Mouse (Mus musculus): ENCODE results near the gene Ell.

Gene Ell

DNA sequence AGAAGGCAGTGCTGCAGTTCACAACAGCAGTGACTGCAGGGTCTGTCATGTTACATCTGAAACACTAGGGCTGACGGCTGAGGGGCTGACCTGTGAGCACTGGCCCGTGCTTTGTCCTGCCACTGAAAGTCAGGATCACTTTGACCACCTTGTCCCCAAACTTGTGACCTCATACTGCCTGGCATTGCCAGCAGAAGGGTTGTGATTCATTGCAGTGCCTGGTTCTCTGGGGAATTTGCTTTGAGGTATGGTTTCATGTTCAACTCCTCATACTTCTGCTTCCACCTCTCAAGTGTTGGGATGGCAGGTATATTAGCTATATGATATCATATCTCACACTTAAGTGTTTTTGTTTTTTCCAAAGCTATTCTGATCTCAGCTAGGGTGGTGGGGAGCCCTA, 3.6 kb upstream of the Ell start:
- no peak for DNase-seq (ENCODE audit: low spot score)

DNA sequence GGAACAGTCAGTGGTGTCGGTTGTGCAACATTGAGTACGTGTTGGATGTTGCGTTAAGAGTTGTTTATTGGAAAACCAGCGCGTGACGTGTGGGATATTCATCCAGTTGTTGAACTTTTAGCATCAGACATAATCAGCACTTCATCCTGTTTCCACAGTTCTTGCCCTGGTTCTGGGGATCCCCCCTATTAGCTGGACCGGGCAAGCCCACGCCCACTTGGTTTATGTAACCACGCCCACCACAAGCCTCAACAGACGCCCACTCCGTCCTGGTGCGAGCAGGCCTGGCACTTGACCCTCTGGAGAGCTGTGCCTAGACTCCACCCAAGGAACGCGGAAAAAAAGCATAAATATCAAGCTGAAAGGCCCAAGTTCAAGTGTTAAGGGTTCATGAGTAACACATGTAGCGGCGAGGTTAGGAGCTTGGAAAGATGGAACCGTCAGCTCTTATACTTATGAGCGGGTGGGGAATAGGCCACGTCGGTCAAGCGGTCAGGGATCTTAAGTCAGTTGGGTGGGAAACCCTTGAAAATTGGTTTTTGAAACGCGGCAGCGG, 1.2 kb upstream of the Ell start:
- peak; percentile 72 for DNase-seq (ENCODE audit: low spot score)

DNA sequence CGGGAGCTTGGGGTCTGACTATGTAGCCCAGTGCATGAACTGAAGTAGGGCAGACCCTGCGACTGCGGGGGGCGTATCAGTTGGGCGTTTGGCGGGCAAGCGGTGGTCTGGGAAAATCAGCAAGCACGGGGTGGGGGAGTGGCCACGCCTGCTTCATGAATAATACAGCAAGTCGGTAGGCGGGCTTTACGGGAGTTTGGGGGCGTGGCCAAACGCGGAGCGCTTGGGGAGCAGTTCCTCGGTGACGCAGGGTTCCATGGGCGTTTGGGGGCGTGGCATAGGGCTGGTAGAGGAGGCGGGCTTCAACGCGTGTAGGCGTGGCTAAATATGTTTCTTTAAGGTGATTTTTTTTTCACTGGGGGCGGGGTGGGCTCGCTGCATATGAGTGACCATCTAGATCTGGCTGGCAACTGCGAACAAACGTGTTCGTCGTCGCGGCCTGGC, 602 bp upstream of the Ell start:
- peak; percentile 100 for DNase-seq (ENCODE audit: low spot score)

DNA sequence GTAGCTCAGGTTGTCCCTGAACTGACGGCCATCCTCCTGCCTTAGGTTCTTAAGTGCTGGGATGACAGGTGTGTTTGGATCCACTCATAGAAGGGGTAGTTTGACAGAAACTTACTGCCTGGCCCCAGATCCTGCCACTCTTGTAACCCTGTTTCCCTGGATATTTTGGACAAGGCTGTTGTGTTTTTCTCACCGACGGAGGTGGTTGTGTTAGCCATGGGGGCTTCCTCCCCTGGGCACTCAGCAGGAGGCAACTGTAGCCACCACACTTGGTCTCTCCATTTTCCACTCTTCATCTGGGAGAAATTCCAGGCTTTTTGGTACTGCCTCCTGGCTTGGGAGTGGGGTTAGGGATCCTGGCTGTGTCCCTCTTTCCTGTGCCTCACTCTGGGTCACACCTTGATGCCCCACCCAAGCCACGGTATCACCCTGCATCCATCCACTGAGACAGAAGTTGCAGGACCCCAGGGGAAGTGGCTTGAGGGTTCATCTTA, 803 bp downstream of the Ell start:
- DNase-seq (ENCODE audit: low spot score): no peak

DNA sequence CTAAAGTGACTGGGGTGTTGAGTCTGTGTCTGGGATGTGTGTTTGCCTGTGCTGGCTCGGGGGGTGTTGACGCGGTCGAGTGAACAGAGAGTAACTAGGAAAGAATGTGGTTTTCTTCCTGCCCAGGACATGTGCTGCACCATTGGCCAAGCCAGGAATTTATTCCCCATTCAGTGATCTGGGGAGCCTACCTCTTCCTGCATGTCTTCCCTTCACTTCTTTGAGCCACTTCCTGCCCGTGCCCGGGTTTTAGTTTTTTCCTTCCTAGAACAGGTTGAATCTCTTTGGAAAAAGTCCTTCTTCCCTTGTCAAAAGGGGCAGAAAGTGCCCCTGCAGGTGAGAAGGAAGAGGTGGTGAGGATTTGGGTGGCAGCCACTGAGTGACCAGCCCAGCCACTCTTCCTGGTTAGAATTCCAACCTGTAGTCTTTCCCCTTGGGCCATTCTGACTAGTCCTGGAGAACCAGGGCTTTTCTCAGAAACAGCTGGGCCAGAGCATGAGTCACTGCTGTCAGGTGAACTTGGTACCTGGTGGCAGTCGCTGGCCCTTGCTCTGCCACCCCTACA, 1.3 kb downstream of the Ell start:
- DNase-seq (ENCODE audit: low spot score): no peak

DNA sequence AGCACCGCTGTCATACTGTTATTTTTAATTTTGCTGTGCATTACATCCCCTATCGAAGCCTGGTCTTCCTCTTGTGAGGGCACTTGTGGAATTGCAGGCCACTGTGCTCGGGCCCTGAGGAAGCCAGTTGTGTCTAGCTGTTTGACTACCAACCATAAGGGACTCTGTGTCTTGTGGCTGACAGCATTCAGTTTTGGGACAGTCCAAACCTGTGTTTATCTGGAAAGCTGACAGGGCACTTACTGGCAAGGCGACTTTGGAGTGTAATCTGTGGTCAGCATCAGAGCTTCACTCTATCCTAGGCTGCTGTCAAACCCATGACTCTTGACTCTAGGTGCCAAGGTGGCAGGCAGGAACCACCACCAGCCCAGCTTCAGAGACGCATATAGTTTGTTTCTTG, 1.8 kb downstream of the Ell start:
- DNase-seq (ENCODE audit: low spot score): no peak

DNA sequence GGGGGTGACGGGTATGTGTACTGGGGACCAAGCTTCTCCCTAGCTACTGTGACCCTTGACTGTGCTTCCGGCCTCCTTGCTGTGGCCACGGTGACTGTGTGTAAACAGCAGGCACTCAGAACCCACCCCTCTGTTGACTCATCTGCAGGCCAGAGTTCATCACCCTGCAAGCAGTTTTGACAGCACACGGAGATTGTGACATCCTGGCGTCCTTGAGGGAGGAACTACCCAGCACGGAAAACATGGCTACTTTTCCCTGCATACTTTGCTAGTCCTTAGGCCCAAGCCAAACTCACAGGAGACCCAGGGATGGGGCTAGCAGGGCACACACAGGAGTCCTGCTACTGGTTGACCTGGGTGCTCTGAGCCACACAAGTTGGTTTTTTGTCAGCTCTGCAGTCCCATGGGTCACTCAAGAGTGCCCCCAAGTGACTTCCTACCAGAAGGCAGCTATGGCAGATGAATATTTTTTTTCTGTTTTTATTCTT, 5.0 kb downstream of the Ell start:
- DNase-seq (ENCODE audit: low spot score): no peak

DNA sequence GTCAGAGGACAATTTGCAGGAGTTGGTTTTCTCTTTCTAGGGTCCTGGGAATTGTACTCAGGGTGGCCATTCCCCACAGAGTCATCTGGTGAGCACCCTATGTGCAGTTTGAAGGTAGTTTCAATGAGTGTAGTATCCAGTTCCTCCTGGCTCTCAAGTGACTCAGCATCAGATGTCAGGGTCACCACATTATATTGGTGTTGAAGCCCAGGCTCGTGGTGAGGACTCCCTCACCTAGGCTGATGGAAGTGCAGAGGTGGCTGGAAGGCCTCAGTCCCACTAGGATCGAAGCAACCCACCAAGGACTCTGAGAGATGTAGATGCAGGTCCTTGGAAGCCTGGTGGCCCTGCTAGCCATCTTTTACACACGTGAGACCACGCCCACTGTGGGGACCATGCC, 7.2 kb downstream of the Ell start:
- DNase-seq (ENCODE audit: low spot score): no peak

DNA sequence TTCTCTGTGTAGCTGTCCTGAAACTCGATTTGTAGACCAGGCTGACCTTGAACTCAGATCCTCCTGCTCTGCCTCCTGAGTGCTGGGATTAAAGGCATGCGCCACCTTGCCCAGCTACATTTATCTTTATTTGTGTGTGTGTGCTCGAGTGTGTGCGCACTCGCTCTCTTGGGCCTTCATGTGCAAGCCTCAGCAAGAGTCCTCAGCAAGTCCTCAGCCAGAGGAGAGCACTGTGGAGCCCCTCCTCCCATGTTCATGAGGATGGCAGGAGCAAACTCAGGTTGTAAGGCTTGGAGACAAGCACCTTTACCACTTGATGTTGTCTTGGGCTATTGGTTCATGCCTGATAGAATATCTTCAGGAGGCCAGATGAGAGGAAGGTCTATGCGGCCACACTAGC, 8.5 kb downstream of the Ell start:
- DNase-seq (ENCODE audit: low spot score): no peak

DNA sequence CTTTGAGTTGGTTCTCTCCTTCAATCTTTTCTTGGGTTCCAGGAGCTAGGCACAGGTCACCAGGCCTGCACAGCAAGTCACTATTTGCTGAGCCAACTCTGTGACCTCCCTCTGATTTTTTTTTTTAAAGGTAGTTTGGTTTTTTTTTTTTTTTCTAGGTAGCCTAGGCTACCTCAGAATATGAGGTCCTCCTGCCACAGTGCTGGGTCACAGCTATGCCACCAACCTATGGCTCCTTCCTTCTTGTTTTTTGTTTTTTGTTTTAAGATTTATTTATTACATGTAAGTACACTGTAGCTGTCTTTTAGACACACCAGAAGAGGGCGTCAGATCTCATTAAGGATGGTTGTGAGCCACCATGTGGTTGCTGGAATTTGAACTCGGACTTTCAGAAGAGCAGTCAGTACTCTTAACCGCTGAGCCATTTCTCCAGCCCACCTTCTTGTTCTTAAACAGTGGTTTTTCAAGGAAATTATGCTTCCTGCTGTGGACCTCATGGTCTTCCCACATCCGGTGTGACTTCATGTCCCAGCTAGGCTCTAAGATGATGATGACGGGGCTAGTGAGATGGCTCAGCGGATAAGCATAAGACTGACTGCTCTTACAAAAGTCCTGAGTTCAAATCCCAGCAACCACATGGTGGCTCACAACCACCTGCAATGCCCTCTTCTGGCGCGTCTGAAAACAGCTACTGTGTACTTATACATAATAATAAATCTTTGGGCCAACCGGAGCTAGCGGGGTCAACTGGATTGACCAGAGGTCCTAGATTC, 10.3 kb downstream of the Ell start:
- no peak for DNase-seq (ENCODE audit: low spot score)

DNA sequence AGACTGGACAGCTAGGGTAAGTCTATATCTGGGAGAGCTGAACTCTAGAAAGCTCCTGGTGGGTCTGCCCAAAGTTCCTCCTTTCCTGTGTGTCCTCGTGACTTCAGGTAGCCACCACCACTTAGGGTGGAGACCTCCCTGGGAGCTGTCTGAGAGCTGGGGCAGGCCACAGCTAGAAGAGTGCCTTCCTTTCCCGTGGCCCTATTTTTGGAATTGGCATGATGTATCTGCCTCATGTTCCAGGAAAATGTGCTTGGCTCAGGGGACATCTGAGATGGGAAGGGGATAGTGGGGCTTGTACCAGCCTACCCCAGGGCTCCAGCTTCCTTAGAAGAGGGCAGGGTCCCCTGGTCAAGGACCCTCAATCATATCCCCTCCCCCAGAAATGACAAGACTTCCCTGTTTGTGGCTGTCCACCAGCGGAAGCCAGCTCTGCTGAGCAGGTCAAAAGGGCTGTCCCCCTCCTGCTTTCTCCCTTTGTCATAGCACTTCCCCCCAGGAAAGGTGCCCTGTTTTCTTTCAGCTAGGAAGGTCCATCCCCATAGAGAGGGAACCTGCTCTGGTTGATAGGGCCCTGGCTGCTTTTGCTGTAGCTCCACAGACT, 12.4 kb downstream of the Ell start:
- DNase-seq (ENCODE audit: low spot score): no peak

DNA sequence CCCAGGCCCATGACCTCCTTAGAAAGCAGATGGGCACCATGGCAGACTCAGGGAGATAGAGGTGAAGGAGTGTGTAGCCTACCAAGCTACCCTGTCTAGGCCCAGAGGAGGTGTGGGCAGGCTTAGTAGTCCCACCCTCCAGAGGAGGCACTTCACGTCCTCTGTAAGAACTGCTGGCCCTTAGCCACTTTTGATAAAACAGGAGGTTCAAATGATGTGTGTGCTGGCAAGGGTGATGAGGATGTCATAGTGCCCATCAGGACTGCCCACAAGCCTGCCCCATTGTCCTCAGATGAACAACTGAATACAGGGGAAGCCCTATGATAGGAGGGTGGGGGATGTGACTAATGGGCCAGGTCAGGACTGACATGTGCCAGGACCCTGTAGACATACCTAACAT, 13.6 kb downstream of the Ell start:
- no peak for DNase-seq (ENCODE audit: low spot score)

DNA sequence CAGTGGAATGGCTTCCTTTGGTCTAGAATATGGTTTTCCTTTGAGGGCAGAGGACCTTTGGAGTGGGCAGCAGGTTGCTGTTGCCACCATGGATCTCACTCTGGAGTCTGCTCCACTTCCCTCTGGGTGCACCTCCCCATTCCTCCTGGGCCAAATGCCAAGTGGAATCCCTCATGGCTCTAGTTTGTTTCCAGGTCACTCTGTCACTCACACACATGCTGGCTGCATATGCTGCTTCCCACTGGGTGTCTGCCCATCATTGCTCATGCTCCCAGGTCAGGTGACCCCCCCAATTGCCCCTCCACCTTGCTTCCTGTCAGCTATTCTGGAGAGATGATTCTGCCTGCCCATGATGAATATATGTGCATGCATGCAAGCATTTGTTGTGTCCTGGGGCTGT, 14.5 kb downstream of the Ell start:
- DNase-seq (ENCODE audit: low spot score): no peak

DNA sequence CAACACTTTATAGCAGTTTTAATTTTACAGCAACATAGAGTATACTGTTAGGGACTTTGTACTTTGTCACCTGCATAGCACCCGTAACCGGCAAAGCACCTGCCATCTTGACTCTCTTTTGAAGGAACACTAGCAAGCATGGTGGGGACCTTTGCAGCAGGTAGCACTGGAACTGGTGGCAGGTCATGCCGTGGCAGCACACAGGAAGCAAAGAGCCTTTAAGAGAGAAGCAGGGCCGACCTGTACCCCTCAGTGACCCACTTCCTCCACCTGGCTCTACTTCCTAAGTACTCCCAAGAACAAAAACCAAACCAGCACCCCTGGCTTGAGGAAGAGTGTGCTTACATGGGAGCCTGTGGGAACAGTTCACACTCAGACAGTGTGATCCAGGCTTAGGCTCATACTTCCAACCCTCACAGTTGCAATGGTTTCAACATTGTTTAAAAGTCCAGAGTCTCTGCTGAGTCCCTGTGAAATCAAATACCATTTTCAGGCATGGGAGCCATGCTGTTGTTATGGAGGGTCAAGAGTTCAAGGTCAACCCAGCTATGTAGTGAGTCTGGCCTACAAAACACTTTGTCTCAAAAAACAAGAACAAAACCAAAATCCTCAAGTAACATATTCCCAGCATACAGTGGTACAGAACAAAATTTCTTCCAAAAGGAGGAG, 16.0 kb downstream of the Ell start:
- DNase-seq (ENCODE audit: low spot score): no peak

DNA sequence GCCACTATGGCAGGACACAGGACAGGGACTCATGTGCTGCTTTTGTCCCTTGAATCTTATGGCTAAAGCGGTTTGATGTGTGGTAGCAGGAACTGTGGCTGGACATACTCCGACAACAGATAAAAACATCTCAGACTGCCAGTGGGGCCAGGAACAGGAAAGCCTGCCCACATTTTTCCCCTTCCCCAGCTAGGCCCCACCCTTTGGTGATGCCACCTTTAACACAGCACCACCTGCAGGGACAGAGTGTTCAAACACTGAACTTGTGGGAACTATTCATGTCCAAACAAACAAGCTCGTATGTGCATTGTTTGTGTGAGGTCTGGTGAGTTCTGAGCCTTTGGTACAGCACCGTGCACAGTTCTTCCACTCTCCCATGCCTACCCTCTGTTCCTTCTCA, 19.1 kb downstream of the Ell start:
- no peak for DNase-seq (ENCODE audit: low spot score)

DNA sequence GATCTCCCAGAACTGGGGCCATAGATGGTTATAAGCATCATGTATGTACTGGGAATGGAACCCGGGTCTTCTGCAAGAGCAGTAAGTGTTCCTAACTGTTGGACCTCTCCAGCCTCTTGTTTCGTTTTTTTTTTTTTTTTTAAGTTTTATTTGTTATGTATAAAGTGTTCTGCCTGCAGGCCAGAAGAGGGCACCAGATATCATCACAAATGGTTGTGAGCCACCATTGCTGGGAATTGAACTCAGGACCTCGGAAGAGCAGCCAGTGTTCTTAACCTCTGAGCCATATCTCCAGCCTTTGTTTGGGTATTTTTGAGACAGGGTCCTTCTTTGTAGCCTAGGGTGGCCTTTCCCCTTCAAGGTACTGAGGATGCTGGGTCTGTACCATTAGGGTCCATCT, 19.7 kb downstream of the Ell start:
- peak; percentile 19 for DNase-seq (ENCODE audit: low spot score)

DNA sequence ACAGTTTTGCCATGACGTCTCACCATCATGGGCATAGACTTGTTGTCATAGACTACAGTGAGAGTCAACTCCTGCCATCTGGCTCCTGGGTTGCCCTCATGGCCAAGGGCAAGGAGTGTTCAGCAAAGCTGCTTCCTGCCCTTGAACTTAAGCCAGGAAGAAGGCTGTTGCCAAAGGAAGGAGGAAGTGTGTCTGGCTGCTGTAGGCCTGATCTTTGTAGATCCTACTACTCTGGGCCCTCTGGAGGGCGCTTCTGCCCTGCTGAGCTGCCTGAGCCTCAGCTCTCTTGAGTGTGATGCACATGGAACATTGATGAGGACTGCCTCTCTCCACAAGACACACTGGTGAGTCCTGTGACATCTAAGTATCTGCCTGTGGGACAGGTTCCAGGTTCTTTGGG, 20.8 kb downstream of the Ell start:
- peak; percentile 18 for DNase-seq (ENCODE audit: low spot score)

DNA sequence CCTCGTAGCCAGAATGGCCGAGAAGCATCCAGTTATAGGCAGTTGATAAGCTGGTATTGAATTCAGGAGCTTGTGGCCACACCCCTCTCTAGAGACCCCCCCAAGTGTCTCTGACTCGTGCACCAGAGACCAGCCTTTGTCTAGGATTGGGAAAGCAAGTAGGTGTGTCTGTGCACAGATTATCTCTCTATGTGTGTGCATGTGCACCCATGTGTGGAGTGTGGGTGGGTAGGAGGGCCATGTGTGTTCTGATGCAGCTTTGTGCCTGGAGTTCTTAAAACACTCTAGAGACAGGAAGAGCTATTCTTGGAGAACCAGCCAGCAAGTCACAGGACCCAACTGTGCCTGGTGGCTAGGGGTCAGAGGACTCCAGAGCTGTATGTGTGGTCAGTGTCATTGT, 21.3 kb downstream of the Ell start:
- DNase-seq (ENCODE audit: low spot score): no peak

DNA sequence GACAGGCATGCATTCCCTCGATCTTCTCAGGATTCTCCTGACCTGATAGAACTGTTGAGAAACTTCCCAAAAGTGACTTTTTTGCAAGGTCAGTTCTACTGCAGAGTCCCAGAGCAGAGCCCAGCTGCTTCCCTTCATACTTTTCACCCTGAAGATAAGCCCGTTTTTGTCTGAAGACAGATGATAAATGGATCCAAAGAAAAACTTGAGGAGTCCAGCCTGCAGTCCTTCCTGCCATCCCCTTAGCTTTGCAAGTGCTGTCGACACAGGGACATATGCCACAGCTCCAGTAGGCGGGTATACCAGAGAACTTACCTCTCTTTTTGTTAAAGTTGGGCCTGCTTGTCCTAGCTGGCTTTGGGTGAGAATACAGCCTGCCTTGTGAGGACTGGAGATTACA, 22.1 kb downstream of the Ell start:
- no peak for DNase-seq (ENCODE audit: low spot score)

DNA sequence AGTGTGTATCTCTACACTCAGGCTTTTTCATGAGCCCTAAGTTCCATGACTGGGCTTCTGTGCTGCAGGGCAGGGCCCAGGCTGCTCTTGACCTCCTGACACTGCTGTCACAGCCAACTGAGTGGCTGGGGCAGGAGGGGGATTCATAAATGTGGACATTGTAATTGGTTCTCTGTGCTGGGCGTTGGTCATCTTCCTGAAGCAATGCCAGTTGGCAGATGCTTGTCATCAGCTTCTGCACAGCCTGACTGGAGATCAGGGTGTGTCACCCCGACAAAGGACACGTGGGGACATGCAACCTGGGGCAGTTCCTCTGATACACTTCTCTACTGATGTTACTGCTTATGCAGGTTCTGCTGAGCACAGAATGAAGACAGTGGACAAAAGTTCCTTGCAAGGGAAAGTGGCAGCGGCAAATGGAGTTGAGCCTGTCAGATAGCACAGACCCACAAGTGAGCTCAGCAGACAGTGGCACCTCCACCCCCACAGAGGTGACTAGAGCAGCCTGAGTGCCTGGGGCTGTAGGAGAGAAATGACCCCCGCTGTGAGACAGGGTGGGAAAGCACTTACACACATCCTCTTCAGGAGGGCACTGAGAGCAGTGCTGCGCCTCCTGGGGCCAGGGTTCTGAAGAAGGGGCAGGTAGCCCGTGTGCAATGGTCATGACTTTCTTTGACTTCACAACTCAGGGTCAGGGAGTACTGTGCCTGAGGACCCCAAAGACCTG, 22.7 kb downstream of the Ell start:
- no peak for DNase-seq (ENCODE audit: low spot score)

DNA sequence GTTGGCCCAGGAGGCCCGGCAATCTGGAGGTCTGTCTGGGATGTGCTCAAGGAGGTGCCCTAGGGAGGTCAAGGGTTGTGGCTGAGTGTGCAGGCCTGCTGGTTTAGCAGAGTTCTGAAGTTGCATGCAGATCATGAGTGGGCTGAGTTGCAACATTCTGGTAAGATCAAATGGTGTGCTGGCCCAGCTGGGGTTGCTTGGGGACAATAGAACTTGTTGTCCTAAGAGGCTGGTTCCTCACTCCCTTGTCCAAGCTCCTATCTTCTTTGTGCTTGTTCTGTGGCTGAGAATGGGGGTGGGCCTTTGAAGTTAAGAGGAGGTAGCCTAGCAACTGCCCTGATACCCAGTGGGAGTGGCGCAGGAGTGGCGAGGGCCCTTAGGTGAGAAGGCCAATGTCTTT, 23.5 kb downstream of the Ell start:
- no peak for DNase-seq (ENCODE audit: low spot score)
